Mouse (Mus musculus): Measurements from ENCODE around the gene Rbbp9. TPM values are rescaled to one million over a fixed set of nuclear protein-coding genes. Genes with fewer than 3 reads are reported as not detected.
A peak's percentile ranks its signal among the peaks of the same experiment; 100 is the strongest.
"Not testable (repeated sequence)": the region's sequence is repeated elsewhere in the genome, so short reads cannot be mapped to it uniquely, and the experiment has no call there.

Rbbp9 gene
- 6.2 to 7.9 TPM (median 6.5 TPM) in 3 replicates for total RNA-seq (2017)

- peak; percentile 80 for ATAC-seq (replicated peaks; ENCODE audit: insufficient number of reproducible peaks, low FRiP score, low TSS enrichment, poor library complexity, severe bottlenecking)
Observed at GRCm38 (mm10) chr2:144550529-144550928, at the start of gene Rbbp9. Gene Rbbp9 (minus strand): TSS chr2:144550869.

GRCm38 (mm10) chr2:144599831-144600687 lies 49.4 kb upstream of the Rbbp9 start, which contains the start of gene Dtd1:
Gene Dtd1 (plus strand): TSS chr2:144599897.
- peak; percentile 96 for ATAC-seq (replicated peaks; ENCODE audit: insufficient number of reproducible peaks, low FRiP score, low TSS enrichment, poor library complexity, severe bottlenecking)

GRCm38 (mm10) chr2:144598006-144598405 lies 47.3 kb upstream of the Rbbp9 start:
- no peak for ATAC-seq (replicated peaks; ENCODE audit: insufficient number of reproducible peaks, low FRiP score, low TSS enrichment, poor library complexity, severe bottlenecking)

- ATAC-seq (replicated peaks; ENCODE audit: insufficient number of reproducible peaks, low FRiP score, low TSS enrichment, poor library complexity, severe bottlenecking): peak; percentile 95
Observed at GRCm38 (mm10) chr2:144593951-144594651, 43.4 kb upstream of the Rbbp9 start, which contains the start of gene Smim26. Gene Smim26 (plus strand): TSS chr2:144594054.

- not testable (repeated sequence) for ATAC-seq (replicated peaks; ENCODE audit: insufficient number of reproducible peaks, low FRiP score, low TSS enrichment, poor library complexity, severe bottlenecking)
Observed at GRCm38 (mm10) chr2:144593036-144593435, 42.4 kb upstream of the Rbbp9 start.

- ATAC-seq (replicated peaks; ENCODE audit: insufficient number of reproducible peaks, low FRiP score, low TSS enrichment, poor library complexity, severe bottlenecking): no peak
Observed at GRCm38 (mm10) chr2:144588723-144589122, 38.1 kb upstream of the Rbbp9 start.

GRCm38 (mm10) chr2:144555820-144556552 lies 5.3 kb upstream of the Rbbp9 start, which contains the start of gene Sec23b:
Gene Sec23b (plus strand): TSS chr2:144556229.
- ATAC-seq (replicated peaks; ENCODE audit: insufficient number of reproducible peaks, low FRiP score, low TSS enrichment, poor library complexity, severe bottlenecking): peak; percentile 97

- no peak for ATAC-seq (replicated peaks; ENCODE audit: insufficient number of reproducible peaks, low FRiP score, low TSS enrichment, poor library complexity, severe bottlenecking)
Observed at GRCm38 (mm10) chr2:144555286-144555819, 4.7 kb upstream of the Rbbp9 start.

GRCm38 (mm10) chr2:144553905-144554304 lies 3.2 kb upstream of the Rbbp9 start:
- ATAC-seq (replicated peaks; ENCODE audit: insufficient number of reproducible peaks, low FRiP score, low TSS enrichment, poor library complexity, severe bottlenecking): no peak

GRCm38 (mm10) chr2:144547559-144547958 lies 3.1 kb downstream of the Rbbp9 start:
- no peak for ATAC-seq (replicated peaks; ENCODE audit: insufficient number of reproducible peaks, low FRiP score, low TSS enrichment, poor library complexity, severe bottlenecking)

GRCm38 (mm10) chr2:144545481-144545880 lies 5.2 kb downstream of the Rbbp9 start:
- ATAC-seq (replicated peaks; ENCODE audit: insufficient number of reproducible peaks, low FRiP score, low TSS enrichment, poor library complexity, severe bottlenecking): no peak

- no peak for ATAC-seq (replicated peaks; ENCODE audit: insufficient number of reproducible peaks, low FRiP score, low TSS enrichment, poor library complexity, severe bottlenecking)
Observed at GRCm38 (mm10) chr2:144545061-144545460, 5.6 kb downstream of the Rbbp9 start.

GRCm38 (mm10) chr2:144544630-144545029 lies 6.0 kb downstream of the Rbbp9 start:
- no peak for ATAC-seq (replicated peaks; ENCODE audit: insufficient number of reproducible peaks, low FRiP score, low TSS enrichment, poor library complexity, severe bottlenecking)

GRCm38 (mm10) chr2:144543670-144544069 lies 7.0 kb downstream of the Rbbp9 start:
- no peak for ATAC-seq (replicated peaks; ENCODE audit: insufficient number of reproducible peaks, low FRiP score, low TSS enrichment, poor library complexity, severe bottlenecking)

GRCm38 (mm10) chr2:144541246-144541645 lies 9.4 kb downstream of the Rbbp9 start:
- no peak for ATAC-seq (replicated peaks; ENCODE audit: insufficient number of reproducible peaks, low FRiP score, low TSS enrichment, poor library complexity, severe bottlenecking)

- ATAC-seq (replicated peaks; ENCODE audit: insufficient number of reproducible peaks, low FRiP score, low TSS enrichment, poor library complexity, severe bottlenecking): no peak
Observed at GRCm38 (mm10) chr2:144537123-144537522, 13.5 kb downstream of the Rbbp9 start.

- ATAC-seq (replicated peaks; ENCODE audit: insufficient number of reproducible peaks, low FRiP score, low TSS enrichment, poor library complexity, severe bottlenecking): peak; percentile 2; the same call in 1 of the 2 replicates
Observed at GRCm38 (mm10) chr2:144527821-144528174, 22.9 kb downstream of the Rbbp9 start.

- peak; percentile 98 for ATAC-seq (replicated peaks; ENCODE audit: insufficient number of reproducible peaks, low FRiP score, low TSS enrichment, poor library complexity, severe bottlenecking)
Observed at GRCm38 (mm10) chr2:144526981-144527820, 23.5 kb downstream of the Rbbp9 start, which contains the start of the genes Dzank1 and Polr3f. Gene Dzank1 (minus strand): TSS chr2:144527414. Gene Polr3f (plus strand): TSS chr2:144527718.
